Mouse (Mus musculus) heart, adult 11 months (tissue): ENCODE measurements around the gene Pank3.
A peak's percentile ranks its signal among the peaks of the same experiment; 100 is the strongest.

Experiments
- DNase-seq: peaks from one replicate; pipeline ENCODE4 v3.0.0; 2022

The Pank3 gene

GRCm38 (mm10) chr11:35769188-35769745 lies at the start of gene Pank3:
TSS of gene Pank3 (plus strand) at chr11:35769484.
- DNase-seq = peak; percentile 100

GRCm38 (mm10) chr11:35723876-35724275 lies 45.4 kb upstream of the Pank3 start:
- no peak for DNase-seq

GRCm38 (mm10) chr11:35726341-35726846 lies 42.9 kb upstream of the Pank3 start:
- no peak for DNase-seq

GRCm38 (mm10) chr11:35728200-35728599 lies 41.1 kb upstream of the Pank3 start:
- no peak for DNase-seq

- no peak for DNase-seq
These were observed 40.1 kb upstream of the Pank3 start for GRCm38 (mm10) chr11:35729186-35729585.

- DNase-seq = no peak
These were observed 36.9 kb upstream of the Pank3 start for GRCm38 (mm10) chr11:35732366-35732765.

- DNase-seq = no peak
These were observed 32.5 kb upstream of the Pank3 start for GRCm38 (mm10) chr11:35736817-35737216.

- DNase-seq = no peak
These were observed 32.0 kb upstream of the Pank3 start for GRCm38 (mm10) chr11:35737262-35737661.

GRCm38 (mm10) chr11:35738102-35738501 lies 31.2 kb upstream of the Pank3 start:
- DNase-seq = no peak

- DNase-seq = no peak
These were observed 25.7 kb upstream of the Pank3 start for GRCm38 (mm10) chr11:35743586-35743985.

- DNase-seq = no peak
These were observed 24.7 kb upstream of the Pank3 start for GRCm38 (mm10) chr11:35744571-35744970.

GRCm38 (mm10) chr11:35750578-35750977 lies 18.7 kb upstream of the Pank3 start:
- DNase-seq = peak; percentile 96

GRCm38 (mm10) chr11:35754906-35755418 lies 14.3 kb upstream of the Pank3 start:
- peak; percentile 77 for DNase-seq

- no peak for DNase-seq
These were observed 13.7 kb upstream of the Pank3 start for GRCm38 (mm10) chr11:35755546-35755945.

GRCm38 (mm10) chr11:35756411-35757303 lies 12.6 kb upstream of the Pank3 start:
- DNase-seq = peak; percentile 72

GRCm38 (mm10) chr11:35760001-35760626 lies 9.2 kb upstream of the Pank3 start:
- peak; percentile 70 for DNase-seq

GRCm38 (mm10) chr11:35760627-35761003 lies 8.7 kb upstream of the Pank3 start:
- DNase-seq = peak; percentile 76

GRCm38 (mm10) chr11:35766845-35767244 lies 2.4 kb upstream of the Pank3 start:
- DNase-seq = peak; percentile 61

GRCm38 (mm10) chr11:35769746-35770437 lies 608 bp downstream of the Pank3 start:
- DNase-seq = peak; percentile 99

- DNase-seq = no peak
These were observed 1.6 kb downstream of the Pank3 start for GRCm38 (mm10) chr11:35770741-35771504.

- peak; percentile 30 for DNase-seq
These were observed 6.3 kb downstream of the Pank3 start for GRCm38 (mm10) chr11:35775606-35776005.

GRCm38 (mm10) chr11:35776452-35776851 lies 7.2 kb downstream of the Pank3 start:
- peak; percentile 19 for DNase-seq
